Mouse (Mus musculus) inflammation-experienced regulatory T-cells, adult 6 months (primary cell): ENCODE measurements around the gene 2900011O08Rik. TPM values are rescaled to one million over a fixed set of nuclear protein-coding genes. Genes with fewer than 3 reads are reported as not detected.
"Not testable (repeated sequence)": the region's sequence is repeated elsewhere in the genome, so short reads cannot be mapped to it uniquely, and the experiment has no call there.

ENCODE experiments used
- ATAC-seq: one replicate; pipeline ENCODE4 v1.8.0; 2017
- polyA plus RNA-seq, 3 experiments: library from polyadenylated mRNA; unstranded; fragments of 100-300 nt; shearing (Covaris generic); gene quantifications; one replicate each; pipeline ENCODE4 v1.2.1; 2017

2900011O08Rik gene
- 1 to 10 TPM in 1 of 3 experiments, under 1 TPM in 1, not detected in 1; 0.23 to 1.2 TPM for polyA plus RNA-seq

- no peak for ATAC-seq
Observed at GRCm38 (mm10) chr16:13986574-13987478, at the start of gene 2900011O08Rik, which contains the start of gene Ifitm7. TSS of gene 2900011O08Rik (plus strand) at chr16:13986604. TSS of gene Ifitm7 (minus strand) at chr16:13986888.

DNA sequence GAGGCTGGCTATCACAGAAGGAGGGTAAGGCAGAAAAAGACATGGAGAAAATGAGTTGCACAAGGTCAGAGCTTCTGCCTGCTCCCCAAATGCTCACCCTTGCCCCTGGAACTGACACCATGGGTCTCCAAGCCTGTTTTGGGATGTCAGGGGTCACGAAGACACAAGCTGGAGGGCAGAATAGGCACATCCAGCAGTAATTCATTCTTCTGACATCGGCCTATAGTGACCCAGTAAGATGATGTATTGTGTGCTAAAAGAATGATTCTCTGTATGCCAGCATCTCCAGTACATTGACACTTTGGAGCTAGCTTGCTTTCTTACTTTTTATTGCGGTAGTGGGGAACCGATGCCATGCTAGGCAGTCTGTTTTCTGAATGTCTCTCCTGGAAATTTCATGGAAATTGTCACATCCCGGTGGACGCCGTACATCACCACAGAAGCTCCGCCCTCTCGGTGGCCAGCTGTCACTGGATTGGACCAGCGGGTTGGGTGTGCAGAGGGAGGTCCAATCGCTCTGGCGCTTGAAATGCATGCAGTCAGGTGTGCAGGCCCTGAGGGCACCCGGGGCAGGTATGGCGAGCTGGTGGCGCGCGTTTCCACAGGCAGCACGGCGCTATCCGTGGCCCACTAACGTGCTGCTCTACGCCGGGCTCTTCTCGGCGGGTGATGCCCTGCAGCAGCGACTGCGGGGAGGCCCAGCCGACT is 46.1 kb upstream of the 2900011O08Rik start:
- no peak for ATAC-seq

DNA sequence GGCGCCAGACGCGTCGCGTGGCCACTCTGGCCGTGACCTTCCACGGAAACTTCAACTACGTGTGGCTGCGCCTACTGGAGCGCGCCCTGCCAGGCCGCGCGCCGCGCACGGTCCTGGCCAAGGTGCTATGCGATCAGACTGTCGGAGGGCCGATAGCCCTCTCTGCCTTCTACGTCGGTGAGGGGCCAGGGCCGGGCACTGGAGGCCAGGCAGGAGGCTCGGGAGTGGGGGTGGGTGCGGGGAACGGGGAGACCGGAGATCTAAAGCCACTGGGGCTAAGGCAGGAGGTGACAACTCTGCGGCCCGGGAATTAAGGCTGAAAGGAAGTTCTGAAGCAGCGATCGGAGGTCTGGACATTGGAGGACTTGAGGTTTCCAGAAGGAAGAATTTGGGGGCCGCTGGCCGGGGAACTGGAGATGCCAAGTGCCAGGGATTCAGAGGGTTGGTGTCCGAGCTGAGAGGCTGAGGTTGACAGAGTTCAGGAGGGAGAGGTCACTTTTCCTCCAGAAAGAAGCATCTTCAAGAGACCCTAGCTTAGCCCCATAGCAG is 45.5 kb upstream of the 2900011O08Rik start:
- no peak for ATAC-seq

DNA sequence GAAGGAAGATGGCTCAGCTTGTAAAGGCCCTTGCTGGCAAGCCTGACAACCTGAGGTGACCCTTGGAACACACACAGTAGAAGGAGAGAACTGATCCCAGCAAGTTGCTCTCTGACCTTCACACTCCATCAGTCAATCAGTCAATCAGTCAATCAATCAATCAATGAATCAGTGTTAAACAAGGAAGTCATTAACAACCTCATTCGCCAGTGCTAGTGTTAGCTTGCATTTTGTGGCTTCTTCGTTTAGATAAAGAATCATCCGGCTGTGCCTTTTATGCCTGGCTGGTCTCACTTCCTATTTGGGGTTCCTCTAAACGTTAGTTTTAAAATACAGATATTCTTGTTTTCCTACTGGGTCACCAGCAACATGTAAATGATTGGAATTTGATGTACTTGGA is 42.2 kb upstream of the 2900011O08Rik start:
- no peak for ATAC-seq

DNA sequence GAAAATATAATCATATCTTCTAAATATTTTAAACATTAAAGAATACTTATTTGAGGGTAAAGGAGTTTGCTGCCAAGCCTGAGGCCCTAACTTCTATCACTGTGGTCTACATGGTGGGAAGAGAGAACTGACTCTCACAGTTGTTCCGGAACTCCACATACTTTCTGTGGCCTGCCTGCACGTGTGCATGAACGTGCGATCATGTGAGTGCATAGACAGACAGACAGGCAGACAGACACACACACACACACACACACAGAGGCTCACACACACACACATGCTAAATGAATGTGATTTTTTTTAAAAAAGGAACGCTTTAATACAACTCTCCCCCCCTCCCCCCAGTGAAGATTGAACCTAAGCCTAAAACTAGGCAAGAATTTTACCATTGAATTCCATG is 41.7 kb upstream of the 2900011O08Rik start:
- no peak for ATAC-seq

GRCm38 (mm10) chr16:13945153-13945552 is 41.3 kb upstream of the 2900011O08Rik start:
- no peak for ATAC-seq

DNA sequence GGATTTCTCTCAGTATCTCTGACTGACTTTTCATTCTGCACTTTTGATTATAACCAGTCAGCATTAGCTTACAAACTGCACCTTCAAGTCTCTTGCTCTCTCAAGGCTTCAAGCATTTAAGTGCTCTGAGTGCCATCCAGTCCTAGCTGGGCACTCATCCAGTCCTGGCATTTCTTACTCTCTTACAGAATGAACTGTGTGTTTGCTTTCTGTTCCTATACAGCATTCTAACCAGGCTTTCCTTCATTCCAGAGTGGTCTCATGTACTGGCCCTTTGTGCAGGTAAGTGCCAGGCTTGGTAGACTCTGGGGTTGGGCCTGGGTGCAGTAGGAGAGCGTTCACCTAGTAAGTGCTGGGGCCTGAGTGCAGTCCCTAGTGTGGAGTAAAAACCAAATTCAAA is 40.1 kb upstream of the 2900011O08Rik start:
- no peak for ATAC-seq

DNA sequence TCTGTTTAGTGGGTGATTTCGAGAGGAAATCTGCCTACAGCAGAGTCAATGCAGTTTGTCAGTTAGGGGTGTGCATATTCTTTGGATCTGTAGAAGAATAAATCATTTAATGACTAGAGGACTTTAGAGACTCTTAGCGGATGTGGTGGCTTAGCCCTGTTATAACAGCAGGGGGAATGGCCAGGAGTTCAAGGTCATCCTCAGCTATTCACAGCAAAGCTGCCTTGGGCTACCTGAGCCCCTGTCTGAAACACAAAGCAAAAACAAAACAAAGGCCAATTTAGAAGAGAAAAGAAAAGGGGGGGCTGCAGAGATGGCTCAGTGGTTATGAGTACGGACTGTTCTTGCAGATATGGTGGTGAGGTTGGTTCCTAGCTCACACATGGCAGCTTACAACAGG is 35.2 kb upstream of the 2900011O08Rik start:
- ATAC-seq = no peak

DNA sequence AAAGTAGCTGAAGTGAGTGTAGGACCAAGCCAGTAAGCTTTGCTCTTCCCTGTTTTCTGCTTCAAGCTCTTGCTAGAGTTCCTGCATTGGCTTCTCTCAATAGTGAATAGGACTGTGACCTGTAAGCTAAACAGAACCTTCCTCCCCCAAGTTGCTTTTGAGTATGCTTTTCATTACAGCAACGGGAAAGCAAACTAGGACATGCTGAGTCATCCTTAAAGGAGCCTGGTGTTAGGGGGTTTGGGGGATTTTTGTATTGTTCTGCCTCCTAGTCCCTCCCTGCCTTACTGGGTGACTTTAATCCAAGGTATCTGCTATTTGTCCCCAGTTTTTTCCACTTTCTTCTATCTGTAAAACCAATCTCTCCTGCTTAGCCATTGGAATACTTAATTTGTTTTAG is 24.4 kb upstream of the 2900011O08Rik start:
- ATAC-seq = no peak

GRCm38 (mm10) chr16:13969096-13969495 is 17.3 kb upstream of the 2900011O08Rik start:
- ATAC-seq = no peak

DNA sequence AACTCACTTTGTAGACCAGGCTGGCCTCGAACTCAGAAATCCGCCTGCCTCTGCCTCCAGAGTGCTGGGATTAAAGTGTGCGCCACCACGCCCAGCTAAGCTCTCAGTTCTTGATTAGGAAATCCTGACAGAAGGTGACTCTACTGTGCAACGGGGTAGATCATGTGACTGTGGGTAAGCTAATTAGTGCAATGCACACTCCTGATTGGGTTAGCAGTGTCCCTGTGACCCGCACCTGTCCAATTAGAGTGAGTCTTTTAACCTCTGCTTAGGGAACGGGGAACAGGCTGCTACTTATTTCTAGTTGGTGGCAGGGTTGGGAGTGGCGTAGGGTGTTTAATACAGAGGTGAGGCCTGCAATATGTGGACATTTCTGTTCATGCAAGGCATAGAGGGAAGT is 14.4 kb upstream of the 2900011O08Rik start:
- ATAC-seq = no peak

DNA sequence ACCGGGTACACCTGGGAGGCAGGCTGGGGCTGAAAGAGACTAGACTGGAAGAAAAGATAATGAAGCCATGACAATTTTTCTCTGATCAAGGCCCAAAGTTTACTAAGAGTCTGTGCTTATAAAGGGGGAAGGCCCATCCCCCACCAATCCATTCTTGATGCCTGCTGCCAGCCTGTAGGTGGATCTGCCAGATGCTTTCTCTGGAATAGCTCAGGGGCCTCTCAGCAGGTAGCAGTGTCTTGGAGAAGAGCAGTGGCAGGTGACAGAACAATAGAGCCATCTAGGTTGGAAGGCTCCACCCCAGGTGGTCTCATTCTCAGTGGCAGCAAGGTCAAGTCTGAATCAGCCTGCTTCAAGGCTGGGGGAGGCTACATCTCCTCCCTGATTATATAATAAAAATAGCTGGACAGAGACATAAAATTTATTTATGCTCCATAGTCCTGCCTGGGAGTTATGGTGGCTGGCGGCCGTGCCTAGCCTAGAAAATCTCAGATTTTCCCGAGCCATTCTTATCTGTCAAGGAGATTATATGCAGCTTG is 10.0 kb upstream of the 2900011O08Rik start:
- not testable (repeated sequence) for ATAC-seq

DNA sequence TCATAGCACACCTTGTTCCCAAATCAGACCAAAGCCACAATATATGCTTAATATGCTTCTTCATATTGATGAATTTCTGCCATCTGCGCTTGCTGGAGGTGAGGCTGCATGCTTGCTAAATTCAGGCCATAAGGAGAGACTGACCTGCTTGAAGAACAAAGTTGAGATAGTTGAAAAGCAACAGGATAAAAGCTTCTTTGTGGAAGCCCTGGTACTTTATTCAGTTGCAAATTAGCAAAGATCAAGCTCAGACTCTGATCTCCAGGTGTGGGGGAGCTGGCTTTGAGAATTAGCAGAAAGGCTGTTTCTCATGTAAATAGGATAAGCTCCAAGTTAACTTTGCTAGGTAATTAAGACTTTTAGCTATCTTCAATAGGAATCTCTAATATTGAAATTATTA is 9.4 kb upstream of the 2900011O08Rik start:
- ATAC-seq = not testable (repeated sequence)

DNA sequence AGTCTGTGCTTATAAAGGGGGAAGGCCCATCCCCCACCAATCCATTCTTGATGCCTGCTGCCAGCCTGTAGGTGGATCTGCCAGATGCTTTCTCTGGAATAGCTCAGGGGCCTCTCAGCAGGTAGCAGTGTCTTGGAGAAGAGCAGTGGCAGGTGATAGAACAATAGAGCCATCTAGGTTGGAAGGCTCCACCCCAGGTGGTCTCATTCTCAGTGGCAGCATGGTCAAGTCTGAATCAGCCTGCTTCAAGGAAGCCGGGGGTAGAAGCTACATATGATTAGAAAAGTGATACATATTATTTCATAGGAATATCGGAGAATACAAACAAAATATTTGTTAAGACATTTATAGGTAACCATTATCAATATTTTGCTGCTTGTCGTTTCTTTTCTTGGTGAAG is 4.7 kb upstream of the 2900011O08Rik start:
- ATAC-seq = not testable (repeated sequence)

GRCm38 (mm10) chr16:13983161-13983560 is 3.2 kb upstream of the 2900011O08Rik start:
- ATAC-seq = no peak

DNA sequence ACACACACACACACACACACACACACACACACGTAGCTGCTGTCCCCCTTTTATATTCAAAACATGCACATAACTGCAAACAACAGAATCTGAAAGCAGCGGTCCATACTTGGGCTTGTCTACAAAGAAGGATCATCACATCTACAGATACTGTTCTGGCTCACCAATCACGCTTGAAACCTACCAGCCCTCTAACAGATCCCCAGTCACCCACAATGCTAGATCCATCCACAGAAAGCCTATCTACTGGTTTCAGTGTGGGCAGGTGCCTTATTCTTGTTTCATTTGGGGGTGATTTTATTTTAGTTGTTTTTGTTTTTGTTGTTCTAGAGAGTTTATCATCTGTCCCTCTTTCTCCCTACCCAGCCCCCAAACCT is 219 bp upstream of the 2900011O08Rik start:
- no peak for ATAC-seq

GRCm38 (mm10) chr16:13992518-13993248 is 6.3 kb downstream of the 2900011O08Rik start:
- no peak for ATAC-seq

- ATAC-seq = no peak
Observed at GRCm38 (mm10) chr16:13994076-13994475, 7.7 kb downstream of the 2900011O08Rik start.

DNA sequence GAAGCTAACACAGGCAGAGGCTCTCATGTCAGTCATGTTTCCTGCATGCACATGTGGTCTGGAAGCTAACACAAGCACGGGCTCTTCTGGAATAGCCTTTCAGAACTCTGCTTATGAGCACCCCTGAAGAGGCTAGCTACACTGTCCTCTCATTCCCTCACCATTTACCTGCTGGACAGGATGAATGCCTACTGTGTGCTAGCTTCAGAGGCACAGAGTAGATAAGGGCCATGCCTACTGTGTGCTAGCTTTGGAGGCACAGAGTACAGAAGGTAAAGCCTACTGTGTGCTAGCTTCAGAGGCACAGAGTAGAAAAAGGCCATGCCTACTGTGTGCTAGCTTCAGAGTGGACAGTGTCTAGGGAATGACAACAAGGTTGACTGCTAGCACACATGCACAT is 8.1 kb downstream of the 2900011O08Rik start:
- no peak for ATAC-seq

- ATAC-seq = no peak
Observed at GRCm38 (mm10) chr16:14003386-14004130, 17.2 kb downstream of the 2900011O08Rik start.

DNA sequence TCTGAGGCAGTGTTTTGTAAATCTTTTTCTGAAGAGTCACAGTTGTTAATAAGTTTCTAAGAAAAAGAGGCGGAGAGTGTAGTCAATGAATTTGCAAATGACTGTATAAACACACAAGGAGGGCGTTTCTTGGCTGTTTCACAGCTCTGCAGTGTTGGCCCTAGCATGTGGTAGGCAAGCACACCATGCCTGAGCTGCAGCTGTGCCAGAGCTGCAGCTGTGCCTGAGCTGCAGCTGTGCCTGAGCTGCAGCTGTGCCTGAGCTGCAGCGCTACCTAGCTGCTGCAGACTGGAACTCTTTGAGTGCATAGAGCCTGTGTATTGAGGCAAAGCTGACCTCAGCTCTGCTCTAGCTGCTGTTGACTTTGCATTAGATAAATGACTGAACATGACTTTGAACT is 17.8 kb downstream of the 2900011O08Rik start:
- ATAC-seq = no peak

- no peak for ATAC-seq
Observed at GRCm38 (mm10) chr16:14004726-14005125, 18.3 kb downstream of the 2900011O08Rik start.
